8 mouse cellular contexts compared by ENCODE assay signal in the genomic region with DNA sequence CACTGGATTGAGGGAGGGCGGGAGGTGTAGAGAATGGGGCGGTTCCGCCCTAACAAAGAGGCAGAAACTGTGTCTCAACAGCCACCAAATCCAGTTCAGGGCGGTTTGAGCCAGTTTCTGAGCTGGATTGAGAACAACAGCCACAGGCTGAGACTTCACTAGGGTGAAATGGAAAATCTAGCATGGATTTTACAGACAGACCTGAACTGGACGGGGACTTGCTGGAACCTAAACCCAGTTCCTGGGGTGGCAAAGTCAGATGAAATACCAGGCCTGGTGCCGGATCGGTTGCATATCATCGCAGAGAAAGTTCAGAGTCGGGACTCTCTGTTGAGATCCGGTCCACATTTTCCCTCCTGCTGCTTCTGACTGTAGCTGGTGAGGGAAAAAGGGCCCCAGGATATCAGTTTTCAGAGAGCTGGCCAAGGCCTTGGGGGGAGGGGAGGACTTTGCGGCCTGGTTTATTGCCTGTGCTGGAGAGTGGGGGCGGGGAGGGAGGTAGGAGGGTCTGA. TPM values are rescaled to one million over a fixed set of nuclear protein-coding genes. Genes with fewer than 3 reads are reported as not detected.
DNase-seq lines count a peak whose midpoint lies in the region; ATAC-seq and TF ChIP-seq lines count a peak whose summit lies in the region.

No protein-coding gene starts in this region.

- peak overlapping the region; percentile 99 for H3K27ac ChIP-seq in hindbrain, embryonic 11.5 days (ENCODE audit: low read depth, low read length)
- H3K27ac ChIP-seq in lung, postnatal 0 days (ENCODE audit: low read length), result peak overlapping the region; percentile 93

- POLR2A ChIA-PET in Patski (lab: Charles Lee), result no interaction called here

- no peak overlapping the region for H3K4me2 ChIP-seq in hindbrain, embryonic 11.5 days (replicated peaks; ENCODE audit: low read depth, low read length)
- H3K4me2 ChIP-seq in lung, postnatal 0 days (replicated peaks; ENCODE audit: low read depth, low read length), result no peak overlapping the region

- CTCF ChIA-PET in Patski (lab: Charles Lee), result interaction anchor here (2.5 kb wide), 1 partner anchor 50 kb away, joined by 12 read pairs; no protein-coding TSS in a partner anchor

- ATAC-seq in Patski, result peak; percentile 72
- peak; percentile 77 for ATAC-seq in hindbrain, embryonic 11.5 days (ENCODE audit: low FRiP score)
- peak; percentile 77 for ATAC-seq in lung, postnatal 0 days

- peak; percentile 72 for DNase-seq in Patski (ENCODE audit: low read depth, low spot score)
- DNase-seq in cerebellum, postnatal 14 days, result peak; percentile 96 to 98
- peak; percentile 86 to 93 for DNase-seq in frontal cortex, postnatal 10 days (ENCODE audit: low spot score in 2 of 2)
- DNase-seq in hindbrain, embryonic 11.5 days (ENCODE audit: low spot score), result peak; percentile 97
- DNase-seq in layer of hippocampus, postnatal 10 days (ENCODE audit: low spot score in 2 of 2), result peak; percentile 88 to 89
- peak; percentile 99 for DNase-seq in lung, postnatal 0 days (ENCODE audit: low spot score)
- peak; percentile 86 for DNase-seq in ovary, postnatal 14 days (ENCODE audit: low spot score)
- peak; percentile 90 for DNase-seq in thymus, postnatal 10 days (ENCODE audit: low spot score in 2 of 2)

- H3K36me3 ChIP-seq in hindbrain, embryonic 11.5 days (ENCODE audit: control insufficient read depth, insufficient read depth, low read length), result no peaks in the 10 kb centered on the region
- H3K36me3 ChIP-seq in lung, postnatal 0 days (ENCODE audit: insufficient read depth, low read length), result no peaks in the 10 kb centered on the region

- no peak overlapping the region for H3K4me3 ChIP-seq in hindbrain, embryonic 11.5 days (ENCODE audit: low read depth, low read length)
- no peak overlapping the region for H3K4me3 ChIP-seq in lung, postnatal 0 days (ENCODE audit: low read depth, low read length)

- WGBS in hindbrain, embryonic 11.5 days, result 5% methylated on average over 12 of the region's 12 CpGs
- WGBS in lung, postnatal 0 days, result 2% methylated on average over 12 of the region's 12 CpGs

- no peak overlapping the region for H3K9ac ChIP-seq in hindbrain, embryonic 11.5 days (ENCODE audit: low read depth, low read length)
- H3K9ac ChIP-seq in lung, postnatal 0 days (replicated peaks; ENCODE audit: low read depth), result no peak overlapping the region

- peak; percentile 95 for TF ChIP-seq EP300 in lung, postnatal 0 days (IDR thresholded peaks at IDR 0.05)

- TF ChIP-seq CTCF in Patski (IDR thresholded peaks at IDR 0.05), result no peak
- no peak for TF ChIP-seq CTCF in lung, postnatal 0 days (IDR thresholded peaks at IDR 0.05)

- no peaks in the 10 kb centered on the region for H3K9me3 ChIP-seq in hindbrain, embryonic 11.5 days (ENCODE audit: control insufficient read depth, low read length)
- H3K9me3 ChIP-seq in lung, postnatal 0 days (ENCODE audit: low read length), result no peaks in the 10 kb centered on the region

- in situ Hi-C loops in Patski (cut with MboI; ENCODE audit: low pct_unique_long_range_greater_than_20kb), result loop anchor here (5.0 kb wide), 1 partner anchor 49 kb away; no protein-coding TSS in a partner anchor

- no peaks in the 10 kb centered on the region for H3K27me3 ChIP-seq in Patski
- H3K27me3 ChIP-seq in hindbrain, embryonic 11.5 days (ENCODE audit: control insufficient read depth, insufficient read depth, low read length), result no peaks in the 10 kb centered on the region
- H3K27me3 ChIP-seq in lung, postnatal 0 days (replicated peaks; ENCODE audit: insufficient read depth, low read length), result no peaks in the 10 kb centered on the region

- H3K4me1 ChIP-seq in hindbrain, embryonic 11.5 days (replicated peaks; ENCODE audit: control insufficient read depth, insufficient read depth, low read length), result peaks cover 7% of the 10 kb centered on the region; the same call in 1 of the 2 replicates
- H3K4me1 ChIP-seq in lung, postnatal 0 days (ENCODE audit: insufficient read depth, low read depth, low read length), result peaks cover 15% of the 10 kb centered on the region; the same call in 1 of the 2 replicates

RNA-seq across cellular contexts. Expression of a gene that starts 37.5 kb away (rescaled TPM):
- 19.9 TPM for polyA plus RNA-seq in Patski (2021)
- 54.1 and 73.7 TPM in 2 replicates for polyA plus RNA-seq in hindbrain, embryonic 11.5 days (2014; fragmentation: Nextera tagmentation; extraction: Ambion mirVana)
- 100 to 1,000 TPM; 139 to 148 TPM for total RNA-seq in layer of hippocampus, postnatal 10 days (2021)
- polyA plus RNA-seq in lung, postnatal 0 days (2015; fragmentation: Nextera tagmentation; extraction: Ambion mirVana), result 13.9 and 14.9 TPM in 2 replicates

RNA-seq across cellular contexts. Expression of a gene that starts 53.1 kb away (rescaled TPM):
- not detected for polyA plus RNA-seq in Patski (2021)
- 0.13 TPM in 1 of 2 replicates, not detected in the other for polyA plus RNA-seq in hindbrain, embryonic 11.5 days (2014; fragmentation: Nextera tagmentation; extraction: Ambion mirVana)
- not detected for total RNA-seq in layer of hippocampus, postnatal 10 days (2021)
- 0.11 and 0.12 TPM in 2 replicates for polyA plus RNA-seq in lung, postnatal 0 days (2015; fragmentation: Nextera tagmentation; extraction: Ambion mirVana)
